Mouse (Mus musculus) heart, adult 2 months (tissue): Measurements from ENCODE around the gene Wdhd1.

Source experiments
- CTCF ChIP-seq: fragments of 200-600 bp; IDR thresholded peaks from 2 replicates; pipeline ENCODE4 v1.8.1; 2022; ENCODE audit warnings: antibody characterized with exemption, mild to moderate bottlenecking, moderate library complexity
- EP300 ChIP-seq: fragments of 200-500 bp; IDR thresholded peaks from 2 replicates; pipeline ENCODE4 v1.6.1; 2011; ENCODE audit warnings: low read depth, low read length, control low read depth; ENCODE audit not compliant: insufficient read depth
- POLR2A ChIP-seq: fragments of 200-500 bp; IDR thresholded peaks from 2 replicates; pipeline ENCODE4 v1.6.1; 2011; ENCODE audit warnings: mild to moderate bottlenecking, low read depth, low read length, control low read depth; ENCODE audit not compliant: insufficient read depth

DNA sequence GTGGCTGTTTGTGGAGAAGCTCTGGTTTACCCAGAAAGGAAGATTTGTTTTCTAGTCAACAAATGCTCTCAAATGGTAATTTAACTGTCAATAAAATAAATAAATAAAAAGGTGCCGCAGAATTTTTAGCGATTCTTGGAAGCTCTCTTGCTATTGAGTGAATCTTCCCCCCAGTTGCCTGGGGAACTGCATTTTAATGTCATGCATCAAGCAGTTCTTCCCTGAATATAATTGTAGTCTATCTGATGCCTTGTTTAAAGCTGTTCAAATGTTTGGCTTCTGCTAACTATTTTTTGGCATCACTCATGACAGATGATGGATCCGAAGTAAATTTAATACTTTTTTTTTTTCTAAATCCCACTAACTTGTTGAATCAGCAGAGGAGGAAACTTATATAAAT lies 79.3 kb downstream of the Wdhd1 start:
- TF ChIP-seq POLR2A (no peak), EP300 (no peak), CTCF (no peak)
